In the genomic region with DNA sequence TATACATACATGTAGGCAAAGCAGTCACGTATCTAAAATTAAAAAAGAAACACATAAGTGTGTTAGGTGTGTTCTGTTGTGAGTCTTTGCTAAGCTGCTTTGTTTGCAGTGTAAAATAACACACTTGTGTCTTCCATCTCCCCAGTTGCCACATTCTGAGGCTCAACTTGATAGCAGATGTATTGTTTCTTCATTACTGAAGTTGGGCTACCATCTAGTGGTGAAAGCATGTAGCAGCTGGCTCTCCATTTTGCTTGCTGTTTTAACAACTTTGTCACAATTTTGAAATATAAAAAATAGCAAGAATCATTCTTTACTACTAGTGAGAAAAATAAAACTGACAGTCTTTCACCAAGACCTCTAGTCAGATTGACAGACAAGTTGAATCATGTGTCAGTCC, we compare ENCODE assay signal across 8 mouse cellular contexts.
DNase-seq lines count a peak whose midpoint lies in the region; TF ChIP-seq lines count a peak whose summit lies in the region.

No protein-coding gene starts in this region.

- no peak for TF ChIP-seq EP300 in heart, adult 2 months (IDR thresholded peaks at IDR 0.05; ENCODE audit: insufficient read depth, low read depth, low read length)

- no peaks in the 10 kb centered on the region for H3K4me1 ChIP-seq in heart, adult 2 months (ENCODE audit: control insufficient read depth, insufficient read depth, low read length)
- no peaks in the 10 kb centered on the region for H3K4me1 ChIP-seq in thymus, adult 2 months (replicated peaks; ENCODE audit: control insufficient read depth, insufficient read depth, low read length)

- peak; percentile 90 for TF ChIP-seq CTCF in heart, adult 2 months (IDR thresholded peaks at IDR 0.05)
- no peak for TF ChIP-seq CTCF in thymus, adult 2 months (IDR thresholded peaks at IDR 0.05; ENCODE audit: borderline replicate concordance, control insufficient read depth, extremely low read depth, insufficient read depth, low read length, poor library complexity)
- TF ChIP-seq CTCF in left cerebral cortex, adult 2 months (IDR thresholded peaks at IDR 0.05), result peak; percentile 84

- no peaks in the 10 kb centered on the region for H3K27me3 ChIP-seq in heart, adult 2 months (ENCODE audit: control insufficient read depth, insufficient read depth, low read length)
- no peaks in the 10 kb centered on the region for H3K27me3 ChIP-seq in thymus, adult 2 months (ENCODE audit: control insufficient read depth, insufficient read depth, low read length)

- DNase-seq in heart, adult 2 months, result no peak
- no peak for DNase-seq in heart, adult 11 months
- DNase-seq in thymus, adult 2 months, result peak; percentile 16
- no peak for DNase-seq in thymus, adult 18-20 months
- peak; percentile 40 to 72 for DNase-seq in cerebellum, postnatal 10 days
- no peak for DNase-seq in left cerebral cortex, adult 2 months (ENCODE audit: extremely low spot score in 1 of 2, low spot score in 2 of 2)
- DNase-seq in thymus, postnatal 14 days, result peak; percentile 35
- no peak for DNase-seq in gastrocnemius, adult 8-10 months (ENCODE audit: low spot score in 2 of 2)

- H3K27ac ChIP-seq in heart, adult 2 months, result no peak overlapping the region
- no peak overlapping the region for H3K27ac ChIP-seq in thymus, adult 2 months (ENCODE audit: control insufficient read depth, insufficient read depth, low read length)
- H3K27ac ChIP-seq in left cerebral cortex, adult 2 months, result peak overlapping the region; percentile 76

- no peaks in the 10 kb centered on the region for H3K79me2 ChIP-seq in heart, adult 2 months (replicated peaks; ENCODE audit: control insufficient read depth, insufficient read depth, low read length)

- TF ChIP-seq POLR2A in heart, adult 2 months (IDR thresholded peaks at IDR 0.05; ENCODE audit: insufficient read depth, low read depth, low read length), result no peak
- no peak for TF ChIP-seq POLR2A in thymus, adult 2 months (IDR thresholded peaks at IDR 0.05; ENCODE audit: control insufficient read depth, extremely low read depth, insufficient read depth, low read length, poor library complexity)

- no peak overlapping the region for H3K4me3 ChIP-seq in heart, adult 2 months
- no peak overlapping the region for H3K4me3 ChIP-seq in thymus, adult 2 months (ENCODE audit: control insufficient read depth, insufficient read depth, low read length)
- H3K4me3 ChIP-seq in left cerebral cortex, adult 2 months, result no peak overlapping the region

- intact Hi-C loops in heart, adult 2 months (cut with DNase I), result loop anchor here (5.0 to 10.0 kb wide), 4 partner anchors 245 to 712 kb away; partner anchors contain the start of gene Nck1
- intact Hi-C loops in left cerebral cortex, adult 2 months (cut with DNase I), result loop anchor here (5.0 to 10.0 kb wide), 4 partner anchors 87 to 707 kb away; partner anchors contain the start of genes Msl2 and Pccb

- H3K9ac ChIP-seq in heart, adult 2 months (ENCODE audit: low read depth, low read length), result no peak overlapping the region

- peaks cover 5% of the 10 kb centered on the region for H3K36me3 ChIP-seq in heart, adult 2 months (ENCODE audit: control insufficient read depth, insufficient read depth, low read length)
- no peaks in the 10 kb centered on the region for H3K36me3 ChIP-seq in thymus, adult 2 months (ENCODE audit: control insufficient read depth, insufficient read depth, low read length)

- 100% methylated on average over 1 of the region's 1 CpGs for WGBS in heart, adult 2 months
- WGBS in thymus, adult 2 months, result 98% methylated on average over 1 of the region's 1 CpGs

Comparison
In these comparisons a context has a peak if more than half of its experiments do, and no peak if none do; other contexts are left out.
1. DNase-seq: peak in thymus, adult 2 months (single experiment), cerebellum, postnatal 10 days (2 of 2) and thymus, postnatal 14 days (single experiment); none in heart, adult 2 months (0 of 2), heart, adult 11 months (single experiment), thymus, adult 18-20 months (0 of 2), left cerebral cortex, adult 2 months (0 of 2) and gastrocnemius, adult 8-10 months (0 of 2).